Mouse (Mus musculus) limb, embryonic 12.5 days (tissue): ENCODE measurements around the gene Snrpc. TPM values are rescaled to one million over a fixed set of nuclear protein-coding genes. Genes with fewer than 3 reads are reported as not detected.

ENCODE experiments used
- ATAC-seq: fragments of 200-750 bp; cut with Nextera tagmentation; 2 replicates; pipeline ENCODE4 v1.8.0; 2017; ENCODE audit warnings: low read depth, moderate TSS enrichment; ENCODE audit not compliant: insufficient number of reproducible peaks, insufficient read depth, low FRiP score, low TSS enrichment
- H3K27ac ChIP-seq: fragments of 300-500 bp; sonication (generic); 2 replicates; pipeline ENCODE4 v1.5.1; 2016; ENCODE audit warnings: mild to moderate bottlenecking, moderate library complexity
- H3K27me3 ChIP-seq: fragments of 300-500 bp; sonication (generic); 2 replicates; pipeline ENCODE4 v1.6.1; 2016; ENCODE audit warnings: mild to moderate bottlenecking, moderate library complexity
- H3K36me3 ChIP-seq: fragments of 300-500 bp; sonication (generic); 2 replicates; pipeline ENCODE4 v1.6.1; 2016; ENCODE audit warnings: mild to moderate bottlenecking, moderate library complexity
- H3K4me1 ChIP-seq: fragments of 300-500 bp; sonication (generic); replicated peaks from 2 replicates; pipeline ENCODE4 v1.6.1; 2016
- H3K4me2 ChIP-seq: fragments of 300-500 bp; sonication (generic); 2 replicates; pipeline ENCODE4 v1.6.1; 2016; ENCODE audit warnings: mild to moderate bottlenecking, moderate library complexity
- H3K4me3 ChIP-seq: fragments of 300-500 bp; sonication (generic); replicated peaks from 2 replicates; pipeline ENCODE4 v1.5.1; 2016; ENCODE audit warnings: mild to moderate bottlenecking
- H3K9ac ChIP-seq: fragments of 300-500 bp; sonication (generic); replicated peaks from 2 replicates; pipeline ENCODE4 v1.6.1; 2016; ENCODE audit warnings: mild to moderate bottlenecking, moderate library complexity
- H3K9me3 ChIP-seq: fragments of 300-500 bp; sonication (generic); 2 replicates; pipeline ENCODE4 v1.6.1; 2016; ENCODE audit warnings: mild to moderate bottlenecking, moderate library complexity
- WGBS: fragments of 180-500 bp; shearing (Covaris S2); methylation state at CpG from one replicate; pipeline ENCODE4 v1.1.7; 2016; 5-methylcytosine and 5-hydroxymethylcytosine counted together
- polyA plus RNA-seq: library from polyadenylated mRNA; unstranded; fragments of >200 nt; fragmentation: Nextera tagmentation; extraction: Ambion mirVana; gene quantifications from 2 replicates; pipeline ENCODE4 v1.2.1, GENCODE M21; 2016

Gene Snrpc
- polyA plus RNA-seq, 1 experiment from 2014 or later: 379 TPM

DNA sequence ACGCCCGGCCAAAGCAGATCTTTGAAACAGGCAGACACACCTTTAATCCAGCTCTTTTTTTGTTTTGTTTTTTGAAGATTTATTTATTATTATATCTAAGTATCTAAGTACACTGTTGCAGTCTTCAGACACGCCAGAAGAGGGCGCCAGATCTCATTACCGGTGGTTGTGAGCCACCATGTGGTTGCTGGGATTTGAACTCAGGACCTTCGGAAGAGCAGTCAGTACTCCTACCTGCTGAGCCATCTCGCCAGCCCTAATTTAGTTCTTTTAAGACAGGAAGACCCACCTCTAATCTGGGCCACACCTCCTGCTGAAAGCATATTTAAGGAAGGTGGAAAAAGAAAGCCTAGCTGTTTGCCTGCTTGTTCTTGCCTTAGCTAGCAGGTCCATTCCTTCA lies 7.5 kb upstream of the Snrpc start:
- no peaks in the 10 kb centered on the region for H3K27me3 ChIP-seq
- peaks cover 17% of the 10 kb centered on the region for H3K4me1 ChIP-seq
- no peak overlapping the region for H3K9ac ChIP-seq
- no peak overlapping the region for H3K4me3 ChIP-seq
- 55% methylated on average over 7 of the region's 7 CpGs for WGBS
- no peak overlapping the region for H3K27ac ChIP-seq
- no peak overlapping the region for H3K4me2 ChIP-seq
- no peak for ATAC-seq
- no peaks in the 10 kb centered on the region for H3K36me3 ChIP-seq
- H3K9me3 ChIP-seq: no peaks in the 10 kb centered on the region

- H3K36me3 ChIP-seq: peaks cover 29% of the 10 kb centered on the region
- 3% methylated on average over 35 of the region's 35 CpGs for WGBS
- peaks cover 5% of the 10 kb centered on the region; the same call in 1 of the 2 replicates for H3K27me3 ChIP-seq
- H3K27ac ChIP-seq: peak overlapping the region; percentile 41; the same call in 1 of the 2 replicates
- peak; percentile 97 for ATAC-seq
- peak overlapping the region; percentile 86 for H3K4me2 ChIP-seq
- H3K4me1 ChIP-seq: peaks cover 9% of the 10 kb centered on the region
- peak overlapping the region; percentile 86 for H3K4me3 ChIP-seq
- H3K9me3 ChIP-seq: no peaks in the 10 kb centered on the region
- H3K9ac ChIP-seq: peak overlapping the region; percentile 83
These were observed 1.7 kb downstream of the Snrpc start for GRCm38 (mm10) chr17:27839469-27840252.

- ATAC-seq: no peak
- Histone ChIP-seq H3K4me2 (no peak overlapping the region), H3K36me3 (peaks cover 95% of the 10 kb centered on the region), H3K9me3 (no peaks in the 10 kb centered on the region), H3K4me1 (no peaks in the 10 kb centered on the region), H3K9ac (no peak overlapping the region), H3K27me3 (no peaks in the 10 kb centered on the region), H3K27ac (no peak overlapping the region), H3K4me3 (no peak overlapping the region)
- WGBS: 97% methylated on average over 1 of the region's 1 CpGs
These were observed 10.4 kb downstream of the Snrpc start for GRCm38 (mm10) chr17:27848351-27848750.

GRCm38 (mm10) chr17:27851076-27851475 lies 13.1 kb downstream of the Snrpc start:
- Histone ChIP-seq H3K36me3 (peaks cover 81% of the 10 kb centered on the region), H3K4me2 (no peak overlapping the region), H3K9me3 (no peaks in the 10 kb centered on the region), H3K9ac (no peak overlapping the region), H3K27ac (no peak overlapping the region), H3K27me3 (no peaks in the 10 kb centered on the region), H3K4me3 (no peak overlapping the region), H3K4me1 (no peaks in the 10 kb centered on the region)
- WGBS: 85% methylated on average over 3 of the region's 3 CpGs
- ATAC-seq: no peak

DNA sequence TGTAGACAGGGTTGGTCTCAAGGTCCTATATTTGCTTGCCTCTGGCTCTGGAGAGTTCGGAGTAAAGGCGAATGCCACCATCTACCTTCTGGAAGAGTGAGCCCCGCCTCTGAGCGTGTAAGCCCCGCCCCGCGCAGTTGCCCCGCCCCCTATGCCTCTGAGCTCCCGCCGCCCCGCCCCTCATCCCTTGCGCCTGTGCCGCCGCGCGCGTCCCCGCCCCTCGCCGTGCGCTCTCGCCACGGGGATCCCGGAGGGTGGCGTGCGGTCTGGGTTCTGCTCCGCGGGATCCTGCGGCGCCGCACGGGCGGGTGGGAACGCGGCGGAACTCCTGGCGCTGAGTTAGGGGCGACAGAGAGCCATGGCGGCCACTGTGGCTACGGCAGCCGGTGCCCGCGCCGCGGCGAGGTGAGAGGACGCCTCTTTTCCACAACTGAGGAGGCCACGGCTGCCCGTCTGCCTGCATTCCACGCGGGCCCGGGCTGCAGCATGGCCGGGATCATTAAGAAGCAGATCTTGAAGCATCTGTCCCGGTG lies 18.4 kb downstream of the Snrpc start, which contains the start of gene Uhrf1bp1:
Gene Uhrf1bp1 (plus strand): TSS at position 177 of the 533 bp plus-strand sequence.
- peak; percentile 79 for ATAC-seq
- Histone ChIP-seq H3K27ac (peak within 1 kb of the TSS; percentile 89), H3K4me2 (peak within 1 kb of the TSS; percentile 89), H3K36me3 (peaks cover 29% of the 10 kb centered on the region), H3K9me3 (no peaks in the 10 kb centered on the region), H3K4me1 (peaks cover 27% of the 10 kb centered on the region), H3K4me3 (peak within 1 kb of the TSS; percentile 90), H3K27me3 (no peaks in the 10 kb centered on the region), H3K9ac (peak within 1 kb of the TSS; percentile 90)
- WGBS: under 1% methylated on average over 49 of the region's 54 CpGs

- peak overlapping the region; percentile 89 for H3K4me2 ChIP-seq
- H3K4me1 ChIP-seq: peaks cover 27% of the 10 kb centered on the region
- 2% methylated on average over 52 of the region's 52 CpGs for WGBS
These were observed 19.1 kb downstream of the Snrpc start for GRCm38 (mm10) chr17:27856798-27857648.

DNA sequence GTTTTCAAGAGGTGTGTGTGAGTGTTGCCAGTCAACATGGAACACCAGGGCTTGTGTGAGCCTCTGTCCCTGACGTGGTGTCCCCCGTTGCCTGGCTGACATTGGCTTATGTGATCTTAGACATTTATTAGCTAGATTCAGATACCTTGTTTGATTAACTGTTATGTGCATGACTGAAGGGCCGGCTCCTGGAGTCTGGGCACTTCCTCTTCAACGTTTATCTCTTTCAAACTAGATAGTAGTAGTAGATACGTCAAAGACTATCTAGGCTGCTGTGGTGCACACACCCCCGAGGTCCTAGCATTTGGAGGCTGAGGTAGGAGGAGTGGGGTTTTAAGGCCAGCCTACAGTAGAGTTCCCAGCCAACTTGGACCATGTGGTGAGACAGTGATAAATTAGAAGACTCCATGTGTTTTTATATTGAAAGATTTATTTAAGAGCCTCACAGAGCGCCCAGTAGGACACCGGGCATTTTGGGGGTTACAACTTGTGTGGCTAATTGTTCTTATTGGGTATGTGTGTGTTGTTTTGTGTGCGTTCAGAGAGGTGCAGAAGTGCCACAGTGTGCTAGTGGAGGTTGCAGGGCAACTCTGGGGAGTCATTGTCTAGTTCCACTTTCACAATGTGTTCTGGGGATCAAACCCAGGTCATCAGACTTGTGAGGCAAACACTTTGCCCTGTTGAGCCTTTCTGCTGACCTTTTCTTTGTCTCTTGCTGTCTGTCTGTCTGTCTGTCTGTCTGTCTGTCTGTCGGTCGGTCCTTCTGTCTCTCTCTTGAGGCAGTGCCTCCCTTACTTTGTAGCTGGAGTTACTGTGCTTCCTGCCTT lies 19.9 kb downstream of the Snrpc start:
- Histone ChIP-seq H3K4me2 (peak overlapping the region; percentile 89), H3K27ac (peak overlapping the region; percentile 89; the same call in 1 of the 2 replicates), H3K9ac (peak overlapping the region; percentile 90), H3K9me3 (no peaks in the 10 kb centered on the region), H3K4me3 (peak overlapping the region; percentile 90), H3K27me3 (no peaks in the 10 kb centered on the region), H3K36me3 (peaks cover 16% of the 10 kb centered on the region), H3K4me1 (peaks cover 27% of the 10 kb centered on the region)
- 48% methylated on average over 11 of the region's 11 CpGs for WGBS
- no peak for ATAC-seq

More at GRCm38 (mm10) chr17:27856798-27857648, 19.1 kb downstream of the Snrpc start:
- peaks cover 24% of the 10 kb centered on the region for H3K36me3 ChIP-seq
- no peaks in the 10 kb centered on the region for H3K27me3 ChIP-seq
- ATAC-seq: peak; percentile 40
- H3K9me3 ChIP-seq: no peaks in the 10 kb centered on the region
- peak overlapping the region; percentile 90 for H3K9ac ChIP-seq
- peak overlapping the region; percentile 90 for H3K4me3 ChIP-seq
- H3K27ac ChIP-seq: peak overlapping the region; percentile 89

DNA sequence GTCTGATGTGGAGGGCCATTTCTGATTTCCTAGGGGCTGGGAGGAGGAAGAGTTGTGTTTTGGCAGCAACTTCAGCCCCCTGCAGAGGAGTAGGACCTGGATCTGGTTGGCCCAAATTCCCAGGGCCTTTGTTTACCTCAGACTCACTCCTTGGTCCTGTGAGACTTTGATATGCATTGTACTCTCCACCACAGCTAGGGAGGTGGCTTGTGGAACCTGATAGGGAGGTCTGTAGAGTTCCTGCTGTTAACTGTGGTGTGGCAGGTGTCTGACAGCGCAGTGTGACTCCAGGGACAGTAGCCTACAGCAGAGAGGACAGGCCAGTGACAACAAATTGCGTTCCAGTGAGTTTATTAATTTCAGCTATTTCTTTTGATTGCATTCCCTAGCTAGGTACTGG lies 21.2 kb downstream of the Snrpc start:
- H3K27me3 ChIP-seq: no peaks in the 10 kb centered on the region
- ATAC-seq: no peak
- 40% methylated on average over 2 of the region's 2 CpGs for WGBS
- peaks cover 27% of the 10 kb centered on the region for H3K4me1 ChIP-seq
- H3K9ac ChIP-seq: no peak overlapping the region
- no peak overlapping the region for H3K4me3 ChIP-seq
- H3K9me3 ChIP-seq: no peaks in the 10 kb centered on the region
- H3K27ac ChIP-seq: no peak overlapping the region
- peaks cover 4% of the 10 kb centered on the region for H3K36me3 ChIP-seq
- 0 out of 2 replicates have a peak overlapping the region, but pooled peaks have one; percentile 89 for H3K4me2 ChIP-seq

GRCm38 (mm10) chr17:27865461-27865860 lies 27.5 kb downstream of the Snrpc start:
- WGBS: 84% methylated on average over 2 of the region's 2 CpGs
- no peak for ATAC-seq
- no peak overlapping the region for H3K9ac ChIP-seq

GRCm38 (mm10) chr17:27866737-27867136 lies 28.8 kb downstream of the Snrpc start:
- ATAC-seq: no peak
- H3K4me2 ChIP-seq: no peak overlapping the region
- 86% methylated on average over 4 of the region's 4 CpGs for WGBS

More at GRCm38 (mm10) chr17:27865461-27865860, 27.5 kb downstream of the Snrpc start:
- no peak overlapping the region for H3K4me3 ChIP-seq
- H3K27me3 ChIP-seq: no peaks in the 10 kb centered on the region
- H3K4me1 ChIP-seq: peaks cover 5% of the 10 kb centered on the region
- H3K27ac ChIP-seq: no peak overlapping the region
- H3K4me2 ChIP-seq: no peak overlapping the region
- H3K9me3 ChIP-seq: no peaks in the 10 kb centered on the region
- peaks cover 6% of the 10 kb centered on the region; the same call in 1 of the 2 replicates for H3K36me3 ChIP-seq

More at GRCm38 (mm10) chr17:27866737-27867136, 28.8 kb downstream of the Snrpc start:
- Histone ChIP-seq H3K36me3 (peaks cover 6% of the 10 kb centered on the region; the same call in 1 of the 2 replicates), H3K9ac (no peak overlapping the region), H3K27ac (no peak overlapping the region), H3K4me3 (no peak overlapping the region), H3K27me3 (no peaks in the 10 kb centered on the region), H3K4me1 (peaks cover 5% of the 10 kb centered on the region), H3K9me3 (no peaks in the 10 kb centered on the region)
